Mouse (Mus musculus) small intestine, adult 2 months (tissue): Measurements from ENCODE around the gene Acp7.

ENCODE experiments used
- CTCF ChIP-seq: fragments of 200-500 bp; IDR thresholded peaks from 2 replicates; pipeline ENCODE4 v1.5.1; 2012; ENCODE audit warnings: low read depth, mild to moderate bottlenecking, control low read depth, inconsistent platforms, low read length, moderate library complexity, mixed read lengths; ENCODE audit not compliant: insufficient replicate concordance, insufficient read length; ENCODE audit errors: extremely low read depth
- POLR2A ChIP-seq: fragments of 200-500 bp; IDR thresholded peaks from 2 replicates; pipeline ENCODE4 v1.6.1; 2012; ENCODE audit warnings: low read depth, mild to moderate bottlenecking, control low read depth, inconsistent platforms, low read length, moderate library complexity

- TF ChIP-seq CTCF, result no peak
- no peak for TF ChIP-seq POLR2A
Measured at GRCm38 (mm10) chr7:28641546-28641945, 10.4 kb upstream of the Acp7 start.
